Mouse (Mus musculus): ENCODE results near the gene AC134908.4.

Gene AC134908.4

GRCm38 (mm10) chr17:25795609-25796092 is at the start of gene AC134908.4:
Gene AC134908.4 (minus strand): TSS chr17:25795659.
- DNase-seq = peak; percentile 42

- peak; percentile 95 for DNase-seq
These were observed 49.0 kb upstream of the AC134908.4 start, which contains the start of gene Rhot2 for GRCm38 (mm10) chr17:25844396-25844901. Gene Rhot2 (minus strand): TSS chr17:25844851.

- peak; percentile 42 for DNase-seq
These were observed 48.4 kb upstream of the AC134908.4 start for GRCm38 (mm10) chr17:25843636-25844395.

- no peak for DNase-seq
These were observed 47.7 kb upstream of the AC134908.4 start for GRCm38 (mm10) chr17:25843122-25843521.

- DNase-seq = no peak
These were observed 47.0 kb upstream of the AC134908.4 start for GRCm38 (mm10) chr17:25842509-25842908.

- DNase-seq = no peak
These were observed 45.8 kb upstream of the AC134908.4 start, which contains the start of gene Gm20683 for GRCm38 (mm10) chr17:25841117-25841880. Gene Gm20683 (minus strand): TSS chr17:25841763.

GRCm38 (mm10) chr17:25840519-25840918 is 45.1 kb upstream of the AC134908.4 start:
- DNase-seq = no peak

GRCm38 (mm10) chr17:25839455-25840235 is 44.2 kb upstream of the AC134908.4 start:
- DNase-seq = no peak

GRCm38 (mm10) chr17:25838904-25839303 is 43.4 kb upstream of the AC134908.4 start:
- no peak for DNase-seq

GRCm38 (mm10) chr17:25837533-25837932 is 42.1 kb upstream of the AC134908.4 start:
- DNase-seq = no peak

GRCm38 (mm10) chr17:25837076-25837410 is 41.6 kb upstream of the AC134908.4 start, which contains the start of gene Rhbdl1:
Gene Rhbdl1 (minus strand): TSS chr17:25837295.
- peak; percentile 87 for DNase-seq

- no peak for DNase-seq
These were observed 41.1 kb upstream of the AC134908.4 start for GRCm38 (mm10) chr17:25836397-25837075.

- DNase-seq = no peak
These were observed 40.4 kb upstream of the AC134908.4 start for GRCm38 (mm10) chr17:25835816-25836215.

- DNase-seq = no peak
These were observed 39.8 kb upstream of the AC134908.4 start for GRCm38 (mm10) chr17:25835301-25835700.

- DNase-seq = no peak
These were observed 39.2 kb upstream of the AC134908.4 start for GRCm38 (mm10) chr17:25834595-25835222.

- DNase-seq = no peak
These were observed 38.6 kb upstream of the AC134908.4 start for GRCm38 (mm10) chr17:25833961-25834594.

GRCm38 (mm10) chr17:25833291-25833663 is 37.8 kb upstream of the AC134908.4 start, which contains the start of gene Stub1:
Gene Stub1 (minus strand): TSS chr17:25833404.
- DNase-seq = peak; percentile 83

GRCm38 (mm10) chr17:25832436-25833290 is 37.2 kb upstream of the AC134908.4 start:
- DNase-seq = peak; percentile 97

GRCm38 (mm10) chr17:25831451-25832281 is 36.2 kb upstream of the AC134908.4 start:
- DNase-seq = peak; percentile 58

Measured in right cerebral cortex, postnatal 14 days (tissue).